Mouse (Mus musculus): ENCODE data around the gene Ltbr.
"Not testable (repeated sequence)": the region's sequence is repeated elsewhere in the genome, so short reads cannot be mapped to it uniquely, and the experiment has no call there.

Gene Ltbr

GRCm38 (mm10) chr6:125308921-125309320 is 4.8 kb downstream of the Ltbr start:
- peak; percentile 45 to 62 for DNase-seq

DNA sequence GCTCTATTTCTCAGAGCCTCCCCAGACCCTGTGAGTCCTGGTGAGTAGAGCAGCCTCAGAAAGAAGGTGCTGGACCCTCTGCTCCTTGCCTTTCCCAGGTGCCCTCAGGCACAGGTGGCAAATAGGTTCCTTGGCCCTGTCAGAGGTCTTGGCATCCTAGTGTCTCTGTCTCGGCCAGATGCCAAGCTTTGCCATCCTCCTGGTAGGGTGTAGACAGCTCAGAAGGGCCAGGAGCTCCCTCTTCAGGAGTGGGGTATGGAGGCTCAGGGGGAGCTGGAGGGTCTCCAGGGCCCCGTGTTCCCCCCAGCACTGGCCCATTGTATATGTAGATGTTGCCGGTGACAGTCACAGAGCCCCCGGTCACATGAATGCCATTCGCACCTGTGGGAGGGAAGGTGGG is 6.6 kb downstream of the Ltbr start:
- peak; percentile 38 to 42 for DNase-seq

DNA sequence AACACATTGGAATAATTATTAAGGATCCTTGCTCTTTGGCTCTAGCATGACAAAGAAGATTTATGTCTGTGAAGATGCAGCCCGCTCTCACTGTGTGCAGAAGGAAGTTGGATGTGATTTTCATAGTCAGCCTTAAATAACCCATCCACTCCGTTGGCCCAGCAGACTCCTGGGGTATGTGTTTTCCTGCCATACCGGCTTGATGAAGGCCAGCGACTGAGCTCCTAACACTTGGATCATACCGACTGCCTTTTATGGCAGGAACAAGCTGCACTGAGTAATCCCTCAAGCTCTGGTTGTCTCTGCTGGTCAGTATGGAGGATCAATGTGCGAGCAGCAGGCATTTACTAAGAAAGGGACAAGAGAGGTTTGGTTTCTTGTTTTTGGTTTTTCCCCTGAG is 8.2 kb downstream of the Ltbr start:
- DNase-seq, result no peak

GRCm38 (mm10) chr6:125304408-125304807 is 9.3 kb downstream of the Ltbr start:
- not testable (repeated sequence) for DNase-seq

DNA sequence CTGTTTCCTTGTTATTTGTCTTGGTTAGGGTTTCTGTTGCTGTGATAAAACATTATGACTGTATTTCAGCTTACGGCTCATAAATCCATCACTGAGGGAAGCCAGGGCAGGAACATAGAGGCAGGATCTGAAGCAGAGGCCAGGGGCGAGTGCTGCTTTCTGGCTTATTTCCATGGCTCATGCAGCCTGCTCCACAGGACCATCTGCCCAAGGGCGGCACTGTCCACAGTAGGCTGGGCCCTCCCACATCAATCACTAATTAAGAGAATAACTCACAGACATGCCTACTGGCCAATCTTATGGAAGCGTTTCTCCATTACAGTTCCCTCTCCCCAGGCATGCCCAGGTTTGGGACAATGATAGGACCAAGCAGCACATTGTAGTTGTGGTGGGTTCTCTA is 10.4 kb downstream of the Ltbr start:
- DNase-seq, result peak; percentile 80 to 86

DNA sequence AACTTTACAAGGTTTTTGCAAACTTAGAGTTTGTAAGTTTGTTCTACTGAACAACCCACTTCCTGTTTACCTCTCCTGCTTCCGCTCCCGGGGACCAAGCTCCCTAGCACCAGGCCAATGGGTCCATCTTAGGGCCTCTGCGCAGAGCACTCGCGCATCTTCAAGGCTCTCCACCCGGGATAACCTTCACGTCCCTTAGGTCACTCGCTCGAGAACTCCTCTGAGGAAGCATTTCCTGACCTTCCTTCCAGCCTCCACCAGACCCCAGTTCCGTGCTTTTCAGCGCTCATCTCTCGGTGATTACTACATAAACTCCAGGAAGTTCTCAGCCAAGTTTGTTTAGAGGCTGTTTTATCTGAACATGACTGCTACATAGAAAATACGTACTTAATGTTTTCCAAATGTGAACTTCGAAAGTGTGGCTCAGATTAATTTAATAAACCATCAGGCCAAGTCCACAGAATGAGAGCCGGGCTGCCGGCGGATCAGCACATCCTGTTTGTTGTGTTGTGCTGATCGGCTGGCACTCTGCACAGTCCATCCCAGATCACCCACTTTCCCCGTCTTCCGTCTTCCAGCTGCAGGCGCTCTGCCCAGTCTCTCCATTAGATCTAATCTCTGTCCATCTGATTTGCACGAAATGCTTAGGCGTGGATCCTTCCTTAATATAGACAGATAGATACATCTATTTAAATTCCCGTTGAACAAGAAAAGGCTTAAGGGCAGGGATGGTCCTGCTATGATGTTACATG is 11.3 kb downstream of the Ltbr start:
- peak in 1 of 2 experiments; percentile 35 for DNase-seq

DNA sequence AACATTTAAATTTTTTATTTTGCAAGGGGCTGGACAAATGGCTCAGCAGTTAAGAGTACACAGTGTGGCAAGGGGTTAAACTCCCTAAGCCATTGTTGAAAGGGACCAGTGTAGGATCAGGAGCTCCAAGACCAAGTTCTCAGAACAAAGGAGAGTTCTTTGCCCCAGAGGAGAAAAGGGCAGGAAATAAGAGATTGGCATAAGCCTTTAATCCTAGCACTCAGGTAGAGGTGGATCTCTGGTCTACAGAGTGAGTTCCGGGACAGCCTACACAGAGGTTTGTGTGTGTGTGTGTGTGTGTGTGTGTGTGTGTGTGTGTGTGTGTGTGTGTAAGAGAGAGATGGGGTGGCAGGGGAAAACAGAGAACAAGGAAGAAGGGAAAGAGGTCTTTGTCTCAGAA is 12.7 kb downstream of the Ltbr start:
- no peak for DNase-seq

- no peak for DNase-seq
Measured at GRCm38 (mm10) chr6:125297149-125297820, 16.4 kb downstream of the Ltbr start.

DNA sequence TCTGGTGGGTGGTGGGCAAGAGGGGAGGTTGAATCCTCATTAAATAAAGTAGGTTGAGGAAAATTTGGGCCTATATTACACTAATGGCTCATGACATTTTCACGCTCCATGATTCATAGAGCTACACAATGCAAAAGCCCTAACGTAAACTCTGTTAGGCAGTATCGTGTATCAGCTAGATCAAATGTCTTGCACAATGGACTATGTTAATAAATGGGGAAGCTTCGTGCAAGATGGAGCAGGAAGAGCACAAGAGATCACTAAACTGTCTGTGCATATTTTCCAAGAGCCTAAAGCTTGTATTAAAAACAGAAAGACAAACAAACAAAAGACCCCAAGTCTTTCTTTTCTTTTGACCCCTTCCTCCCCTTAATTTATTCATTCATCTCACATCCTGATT is 19.6 kb downstream of the Ltbr start:
- no peak for DNase-seq

- no peak for DNase-seq
Measured at GRCm38 (mm10) chr6:125292256-125292655, 21.4 kb downstream of the Ltbr start.

- no peak for DNase-seq
Measured at GRCm38 (mm10) chr6:125291329-125291728, 22.4 kb downstream of the Ltbr start.

- no peak for DNase-seq
Measured at GRCm38 (mm10) chr6:125288730-125289129, 25.0 kb downstream of the Ltbr start.

GRCm38 (mm10) chr6:125286944-125287343 is 26.7 kb downstream of the Ltbr start:
- no peak for DNase-seq

GRCm38 (mm10) chr6:125285890-125286289 is 27.8 kb downstream of the Ltbr start, which contains the start of gene Tuba3a:
Gene Tuba3a, minus strand, starts transcription at chr6:125286042.
- no peak for DNase-seq

DNA sequence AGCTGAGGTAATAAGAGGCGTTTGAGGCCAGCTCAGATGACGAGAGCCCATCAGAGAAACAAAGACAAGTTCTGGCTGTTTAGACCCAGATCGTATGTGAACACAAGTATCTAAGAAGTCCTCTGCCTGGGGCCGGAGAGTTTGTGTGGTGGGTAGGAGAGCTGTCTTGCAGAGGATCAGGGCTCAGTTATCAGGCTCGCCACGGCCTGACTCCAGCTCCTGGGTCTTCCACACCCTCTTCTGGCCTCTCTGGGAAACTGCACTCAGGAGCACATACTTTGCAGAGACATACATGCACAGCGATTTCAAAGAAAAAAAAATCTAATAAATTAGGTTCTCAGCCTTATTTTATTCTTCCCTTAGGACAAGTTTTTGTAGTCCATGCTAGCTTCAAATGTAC is 28.9 kb downstream of the Ltbr start:
- DNase-seq, result no peak

- DNase-seq, result no peak
Measured at GRCm38 (mm10) chr6:125284250-125284649, 29.4 kb downstream of the Ltbr start.

- peak; percentile 75 to 77 for DNase-seq
Measured at GRCm38 (mm10) chr6:125282721-125283120, 31.0 kb downstream of the Ltbr start.

GRCm38 (mm10) chr6:125279729-125280128 is 34.0 kb downstream of the Ltbr start:
- no peak for DNase-seq

GRCm38 (mm10) chr6:125274841-125275563 is 38.7 kb downstream of the Ltbr start:
- peak; percentile 62 to 65 for DNase-seq

DNA sequence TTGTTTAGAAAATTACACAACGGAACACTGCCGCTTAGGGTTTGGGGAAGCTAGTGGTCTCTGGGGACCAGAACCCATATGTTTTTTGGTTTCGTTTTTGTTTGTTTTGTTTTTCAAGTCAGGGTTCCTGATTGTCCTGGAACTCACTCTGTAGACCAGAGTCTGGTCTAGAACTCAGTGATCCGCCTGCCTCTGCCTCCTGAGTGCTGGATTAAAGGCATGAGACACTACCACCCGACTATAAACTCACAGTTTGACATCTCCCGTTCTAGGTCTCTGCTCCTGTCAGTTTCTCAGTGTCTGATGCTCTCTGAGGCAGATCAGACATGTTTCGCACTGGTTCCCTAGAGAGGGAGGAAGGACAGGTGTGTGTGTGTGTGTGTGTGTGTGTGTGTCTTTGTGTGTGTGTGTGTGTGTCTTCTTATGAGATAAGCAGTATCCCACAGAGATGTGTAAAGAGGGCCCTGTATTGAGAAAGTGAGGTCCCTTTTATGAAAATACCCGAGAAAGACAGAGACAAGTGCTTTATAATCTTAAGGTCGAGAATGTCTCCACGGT is 41.4 kb downstream of the Ltbr start:
- no peak for DNase-seq

DNA sequence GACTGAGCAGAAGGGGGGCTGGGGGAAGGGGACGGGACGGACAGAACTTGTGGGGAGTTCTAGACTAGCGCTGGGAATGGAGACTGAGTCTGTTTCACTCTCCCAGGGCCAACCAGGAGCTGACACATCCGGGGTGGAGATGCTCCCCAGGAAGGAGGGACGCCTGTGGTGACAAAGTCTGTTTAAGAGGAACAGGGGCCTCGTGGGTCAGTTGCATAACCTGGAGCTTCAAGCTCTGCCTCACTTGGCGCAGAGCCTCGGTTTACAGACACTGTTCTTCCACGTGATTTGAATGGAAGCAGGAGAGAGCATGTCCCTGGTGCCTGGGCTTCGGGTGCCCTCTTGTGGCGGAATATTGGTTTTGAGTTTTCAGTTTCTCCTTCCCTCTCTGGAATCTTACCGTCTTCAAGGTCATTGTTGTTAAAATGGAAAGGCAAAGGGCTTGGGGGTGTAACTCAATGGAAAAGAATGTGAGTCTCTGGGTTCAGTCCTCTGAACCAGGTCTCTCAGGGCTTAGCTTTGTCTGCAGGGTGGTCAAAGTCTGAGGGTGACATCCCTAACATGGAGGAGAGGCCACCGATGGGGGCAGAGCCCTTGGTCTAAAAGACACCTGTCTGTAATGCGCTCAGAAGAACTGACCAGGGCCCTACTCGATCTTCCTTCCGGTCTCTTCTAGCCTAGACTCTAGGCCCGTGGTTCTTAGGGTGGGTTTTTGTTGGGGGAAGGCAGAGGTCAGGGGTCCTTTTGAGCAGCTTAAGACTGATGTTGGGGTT is 42.0 kb downstream of the Ltbr start:
- peak; percentile 96 to 97 for DNase-seq

DNA sequence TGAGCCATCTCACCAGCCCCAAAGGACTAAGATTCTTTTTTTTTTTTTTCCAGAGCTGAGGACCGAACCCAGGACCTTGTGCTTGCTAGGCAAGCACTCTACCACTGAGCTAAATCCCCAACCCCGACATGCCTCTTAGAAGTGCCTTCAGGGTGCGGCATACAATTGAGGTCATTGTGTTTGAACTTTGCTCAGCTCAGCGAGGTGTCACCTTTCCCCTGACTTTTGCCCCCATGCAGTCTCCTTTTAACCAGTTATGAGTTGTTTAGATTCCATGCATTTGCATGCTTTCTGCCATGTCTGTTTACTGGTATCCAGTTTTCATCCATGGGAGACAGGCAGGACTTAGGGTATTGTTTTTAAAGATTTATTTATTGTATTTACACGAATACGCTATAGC is 44.9 kb downstream of the Ltbr start:
- DNase-seq, result no peak

DNA sequence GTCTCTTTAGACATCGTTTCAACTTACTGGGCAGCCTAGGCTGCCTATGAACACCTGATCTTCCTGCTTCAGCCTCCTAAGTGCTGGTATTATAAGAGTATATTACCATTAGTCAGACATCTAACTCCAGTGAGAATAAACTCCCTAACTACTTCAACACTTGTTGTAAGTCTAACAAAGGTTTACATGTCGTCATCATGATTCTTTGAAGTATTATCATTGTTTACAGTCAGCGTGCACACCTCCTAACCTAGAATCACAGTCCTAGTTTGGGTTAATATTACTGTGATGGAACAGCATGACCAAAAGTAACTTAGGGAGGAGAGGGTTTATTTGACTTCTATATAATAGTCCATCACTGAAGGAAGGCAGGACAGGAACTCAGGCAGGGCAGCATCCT is 46.2 kb downstream of the Ltbr start:
- DNase-seq, result no peak
